Mouse (Mus musculus) liver, embryonic 14.5 days (tissue): ENCODE measurements around the gene Amn.

Source experiments
- CTCF ChIP-seq: IDR thresholded peaks from 2 replicates; pipeline ENCODE4 v1.5.1; 2016; ENCODE audit warnings: antibody characterized with exemption, low read depth, control low read depth
- EP300 ChIP-seq: IDR thresholded peaks from 2 replicates; pipeline ENCODE4 v1.6.1; 2016; ENCODE audit warnings: antibody characterized with exemption, low read depth

DNA sequence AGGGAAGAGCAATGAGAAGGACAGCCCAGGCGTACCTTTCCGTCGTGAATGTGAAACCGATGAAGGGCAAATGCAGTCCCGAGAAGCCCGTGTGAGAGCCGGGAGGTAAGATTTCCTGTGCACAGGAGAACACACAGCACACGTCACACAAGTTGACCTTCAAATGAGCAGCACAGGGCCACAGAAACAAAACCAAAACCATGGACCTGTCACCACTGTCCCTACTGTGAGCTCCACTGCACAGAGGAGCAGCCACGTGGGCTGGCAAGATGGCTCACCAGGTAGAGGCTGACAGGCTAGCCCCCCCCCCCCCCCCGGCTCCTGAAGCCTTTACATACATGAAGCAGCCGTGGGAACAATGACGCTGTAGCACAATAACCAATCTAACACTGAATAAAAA lies 54.1 kb downstream of the Amn start:
- TF ChIP-seq EP300 (no peak), CTCF (no peak)
